Mouse (Mus musculus): ENCODE results near the gene Coro1c. TPM values are rescaled to one million over a fixed set of nuclear protein-coding genes. Genes with fewer than 3 reads are reported as not detected.

Coro1c gene
- total and polyA plus RNA-seq, 2 experiments from 2014 or later, result 167 to 178 TPM

GRCm38 (mm10) chr5:113899543-113899942 is 9.0 kb downstream of the Coro1c start:
- no peak overlapping the region for H3K4me3 ChIP-seq (ENCODE audit: low read depth, low read length)
- no peaks in the 10 kb centered on the region for H3K9me3 ChIP-seq (ENCODE audit: low read length)
- H3K36me3 ChIP-seq (ENCODE audit: insufficient read depth), result no peaks in the 10 kb centered on the region
- ATAC-seq, result no peak
- H3K9ac ChIP-seq, result no peak overlapping the region
- WGBS, result 82% methylated on average over 12 of the region's 12 CpGs
- H3K4me2 ChIP-seq (ENCODE audit: low read depth), result no peak overlapping the region
- H3K27me3 ChIP-seq (ENCODE audit: insufficient read depth, low read length), result no peaks in the 10 kb centered on the region
- no peak for DNase-seq
- no peak overlapping the region for H3K27ac ChIP-seq (ENCODE audit: low read depth, low read length)
- 0 out of 2 replicates have a peak, but pooled peaks cover 5% of the 10 kb centered on the region for H3K4me1 ChIP-seq (ENCODE audit: insufficient read depth)
- no peak for TF ChIP-seq CTCF (IDR thresholded peaks at IDR 0.05; ENCODE audit: low read depth)

GRCm38 (mm10) chr5:113892005-113892404 is 16.6 kb downstream of the Coro1c start:
- 88% methylated on average over 7 of the region's 7 CpGs for WGBS
- DNase-seq, result no peak
- no peak overlapping the region for H3K4me3 ChIP-seq (ENCODE audit: low read depth, low read length)

DNA sequence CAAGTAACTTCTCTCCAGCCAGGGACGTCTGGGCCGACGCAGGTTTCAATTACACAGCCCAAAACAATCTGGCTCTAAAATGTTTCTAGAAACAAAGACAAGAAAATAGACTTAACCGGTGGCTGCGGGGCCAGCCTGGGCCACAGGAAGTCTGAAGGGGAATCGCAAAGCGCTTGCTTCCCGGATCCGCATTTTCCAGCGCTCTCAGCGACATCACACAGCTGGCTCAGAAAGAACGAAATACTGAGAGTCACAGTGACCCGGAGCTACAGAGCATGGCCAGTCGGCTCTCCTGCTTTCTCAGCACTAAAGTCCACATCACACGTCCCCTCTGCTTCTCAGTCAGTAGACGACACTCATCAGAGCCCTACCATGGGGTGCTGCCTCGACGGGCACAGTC is 17.7 kb downstream of the Coro1c start:
- H3K9ac ChIP-seq, result no peak overlapping the region
- H3K4me3 ChIP-seq (ENCODE audit: low read depth, low read length), result no peak overlapping the region
- H3K4me1 ChIP-seq (ENCODE audit: insufficient read depth), result peaks cover 5% of the 10 kb centered on the region; the same call in 1 of the 2 replicates
- no peaks in the 10 kb centered on the region for H3K9me3 ChIP-seq (ENCODE audit: low read length)
- H3K4me2 ChIP-seq (ENCODE audit: low read depth), result no peak overlapping the region
- no peak overlapping the region for H3K27ac ChIP-seq (ENCODE audit: low read depth, low read length)
- H3K36me3 ChIP-seq (ENCODE audit: insufficient read depth), result no peaks in the 10 kb centered on the region
- TF ChIP-seq CTCF (IDR thresholded peaks at IDR 0.05; ENCODE audit: low read depth), result no peak
- 82% methylated on average over 18 of the region's 18 CpGs for WGBS
- ATAC-seq, result no peak
- no peak for DNase-seq
- no peaks in the 10 kb centered on the region for H3K27me3 ChIP-seq (ENCODE audit: insufficient read depth, low read length)

More at GRCm38 (mm10) chr5:113892005-113892404, 16.6 kb downstream of the Coro1c start:
- H3K9me3 ChIP-seq (ENCODE audit: low read length), result no peaks in the 10 kb centered on the region
- H3K27me3 ChIP-seq (ENCODE audit: insufficient read depth, low read length), result no peaks in the 10 kb centered on the region
- H3K9ac ChIP-seq, result 0 out of 2 replicates have a peak overlapping the region, but pooled peaks have one; percentile 14
- no peak for ATAC-seq
- H3K36me3 ChIP-seq (ENCODE audit: insufficient read depth), result no peaks in the 10 kb centered on the region
- no peak overlapping the region for H3K4me2 ChIP-seq (ENCODE audit: low read depth)
- no peak overlapping the region for H3K27ac ChIP-seq (ENCODE audit: low read depth, low read length)
- H3K4me1 ChIP-seq (ENCODE audit: insufficient read depth), result peaks cover 5% of the 10 kb centered on the region; the same call in 1 of the 2 replicates
- TF ChIP-seq CTCF (IDR thresholded peaks at IDR 0.05; ENCODE audit: low read depth), result no peak

DNA sequence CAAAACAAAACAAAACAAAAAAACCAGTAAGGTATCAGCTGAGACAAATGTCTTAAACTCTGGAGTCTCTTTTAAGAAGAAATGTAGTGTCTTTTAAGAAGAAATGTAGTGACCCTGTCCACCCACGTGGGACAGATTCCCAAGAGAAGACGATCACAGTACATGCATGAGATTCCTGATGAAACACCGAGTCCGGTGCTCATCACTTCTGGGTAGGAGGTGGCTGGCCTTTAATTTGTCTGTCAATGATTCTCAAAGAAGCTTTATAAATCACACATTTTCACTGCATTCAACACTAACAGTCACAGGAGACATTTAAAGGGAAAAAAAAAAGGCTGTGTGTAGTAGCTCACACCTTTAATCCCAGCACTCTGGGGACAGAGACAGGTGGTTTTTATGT is 18.6 kb downstream of the Coro1c start:
- TF ChIP-seq CTCF (IDR thresholded peaks at IDR 0.05; ENCODE audit: low read depth), result no peak

GRCm38 (mm10) chr5:113889181-113889906 is 19.2 kb downstream of the Coro1c start:
- peak; percentile 27; the same call in 1 of the 2 replicates for ATAC-seq
- TF ChIP-seq CTCF (IDR thresholded peaks at IDR 0.05; ENCODE audit: low read depth), result no peak
- H3K27me3 ChIP-seq (ENCODE audit: insufficient read depth, low read length), result no peaks in the 10 kb centered on the region
- whole genome bisulfite sequencing, result 20% methylated on average over 19 of the region's 19 CpGs
- no peak for DNase-seq
- H3K4me1 ChIP-seq (ENCODE audit: insufficient read depth), result peaks cover 5% of the 10 kb centered on the region; the same call in 1 of the 2 replicates
- no peaks in the 10 kb centered on the region for H3K36me3 ChIP-seq (ENCODE audit: insufficient read depth)
- no peak overlapping the region for H3K9ac ChIP-seq
- H3K4me2 ChIP-seq (ENCODE audit: low read depth), result no peak overlapping the region
- no peaks in the 10 kb centered on the region for H3K9me3 ChIP-seq (ENCODE audit: low read length)
- H3K27ac ChIP-seq (ENCODE audit: low read depth, low read length), result peak overlapping the region; percentile 69
- no peak overlapping the region for H3K4me3 ChIP-seq (ENCODE audit: low read depth, low read length)

More for the DNA sequence above, 18.6 kb downstream of the Coro1c start:
- H3K4me1 ChIP-seq (ENCODE audit: insufficient read depth), result peaks cover 5% of the 10 kb centered on the region; the same call in 1 of the 2 replicates
- H3K4me2 ChIP-seq (ENCODE audit: low read depth), result no peak overlapping the region
- H3K4me3 ChIP-seq (ENCODE audit: low read depth, low read length), result no peak overlapping the region
- H3K27ac ChIP-seq (ENCODE audit: low read depth, low read length), result no peak overlapping the region
- DNase-seq (no peak), ATAC-seq (no peak)
- H3K9ac ChIP-seq, result no peak overlapping the region
- H3K27me3 ChIP-seq (ENCODE audit: insufficient read depth, low read length), result no peaks in the 10 kb centered on the region
- no peaks in the 10 kb centered on the region for H3K36me3 ChIP-seq (ENCODE audit: insufficient read depth)
- 53% methylated on average over 4 of the region's 4 CpGs for WGBS
- no peaks in the 10 kb centered on the region for H3K9me3 ChIP-seq (ENCODE audit: low read length)

- Histone ChIP-seq H3K9me3 (ENCODE audit: low read length) (no peaks in the 10 kb centered on the region), H3K36me3 (ENCODE audit: insufficient read depth) (no peaks in the 10 kb centered on the region), H3K9ac (no peak overlapping the region), H3K4me1 (ENCODE audit: insufficient read depth) (peaks cover 5% of the 10 kb centered on the region; the same call in 1 of the 2 replicates), H3K27ac (ENCODE audit: low read depth, low read length) (peak overlapping the region; percentile 69; the same call in 1 of the 2 replicates), H3K4me2 (ENCODE audit: low read depth) (no peak overlapping the region), H3K27me3 (ENCODE audit: insufficient read depth, low read length) (no peaks in the 10 kb centered on the region), H3K4me3 (ENCODE audit: low read depth, low read length) (no peak overlapping the region)
- ATAC-seq (no peak), DNase-seq (no peak)
- 87% methylated on average over 5 of the region's 5 CpGs for WGBS
- TF ChIP-seq CTCF (IDR thresholded peaks at IDR 0.05; ENCODE audit: low read depth), result no peak
These were observed 20.3 kb downstream of the Coro1c start for GRCm38 (mm10) chr5:113888186-113888795.

- H3K36me3 ChIP-seq (ENCODE audit: insufficient read depth), result no peaks in the 10 kb centered on the region
- H3K9ac ChIP-seq, result no peak overlapping the region
- no peaks in the 10 kb centered on the region for H3K27me3 ChIP-seq (ENCODE audit: insufficient read depth, low read length)
- H3K27ac ChIP-seq (ENCODE audit: low read depth, low read length), result no peak overlapping the region
- no peak overlapping the region for H3K4me3 ChIP-seq (ENCODE audit: low read depth, low read length)
- no peaks in the 10 kb centered on the region for H3K9me3 ChIP-seq (ENCODE audit: low read length)
- TF ChIP-seq CTCF (IDR thresholded peaks at IDR 0.05; ENCODE audit: low read depth), result no peak
- ATAC-seq (no peak), DNase-seq (no peak)
- H3K4me1 ChIP-seq (ENCODE audit: insufficient read depth), result peaks cover 13% of the 10 kb centered on the region; the same call in 1 of the 2 replicates
- no peak overlapping the region for H3K4me2 ChIP-seq (ENCODE audit: low read depth)
- WGBS, result 43% methylated on average over 11 of the region's 11 CpGs
These were observed 21.4 kb downstream of the Coro1c start for GRCm38 (mm10) chr5:113887132-113887531.
